Mouse (Mus musculus): ENCODE measurements at regions not wholly inside any gene's neighbourhood (a gene's known extent, or its start where the extent isn't known, plus 50 kb on each side); places are given as distances from the start of the nearest gene placed in this dataset.
"Not testable (repeated sequence)": the region's sequence is repeated elsewhere in the genome, so short reads cannot be mapped to it uniquely, and the experiment has no call there.

DNA sequence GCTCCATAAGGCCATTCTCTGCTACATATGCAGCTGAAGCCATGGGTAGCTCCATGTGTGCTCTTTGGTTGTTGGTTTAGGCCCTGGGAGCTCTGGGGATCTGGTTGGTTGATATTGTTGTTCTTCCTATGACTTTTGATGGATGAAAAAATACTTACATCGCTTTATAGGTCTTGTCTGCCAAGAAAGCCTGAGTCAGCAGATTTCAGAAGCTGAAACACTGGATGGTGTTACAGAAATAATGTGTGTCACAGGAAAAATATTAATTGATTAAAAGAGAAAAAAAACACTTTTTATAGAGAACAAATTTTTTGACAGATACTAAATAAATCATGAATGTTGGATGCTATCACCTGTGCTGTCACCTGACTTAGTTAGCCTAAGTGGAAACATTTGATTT lies 52.4 kb upstream of the Plxna2 start:
- DNase-seq = no peak

DNA sequence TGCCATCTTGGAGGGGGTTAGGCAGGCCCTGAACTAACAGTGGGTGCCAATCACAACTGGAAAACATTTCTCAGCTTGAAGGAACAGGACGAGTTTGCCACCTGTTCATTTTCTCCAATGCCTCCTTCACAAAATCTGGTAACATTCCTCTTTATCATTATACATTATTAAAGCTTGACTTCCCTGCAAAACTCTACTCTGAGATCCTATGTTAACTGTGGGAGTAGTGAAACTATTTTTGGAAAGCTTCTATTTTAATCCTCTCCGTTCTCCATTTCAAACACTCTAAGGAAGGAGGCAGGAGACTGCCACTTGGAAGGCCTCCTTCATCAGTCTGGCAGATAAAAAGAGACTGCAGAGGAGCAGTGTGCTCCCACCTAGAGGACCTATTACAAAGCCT lies 54.1 kb upstream of the Plxna2 start:
- no peak for DNase-seq

GRCm38 (mm10) chr1:194561098-194561497 lies 56.9 kb upstream of the Plxna2 start:
- no peak for DNase-seq

GRCm38 (mm10) chr1:194548661-194549060 lies 69.4 kb upstream of the Plxna2 start:
- no peak for DNase-seq

DNA sequence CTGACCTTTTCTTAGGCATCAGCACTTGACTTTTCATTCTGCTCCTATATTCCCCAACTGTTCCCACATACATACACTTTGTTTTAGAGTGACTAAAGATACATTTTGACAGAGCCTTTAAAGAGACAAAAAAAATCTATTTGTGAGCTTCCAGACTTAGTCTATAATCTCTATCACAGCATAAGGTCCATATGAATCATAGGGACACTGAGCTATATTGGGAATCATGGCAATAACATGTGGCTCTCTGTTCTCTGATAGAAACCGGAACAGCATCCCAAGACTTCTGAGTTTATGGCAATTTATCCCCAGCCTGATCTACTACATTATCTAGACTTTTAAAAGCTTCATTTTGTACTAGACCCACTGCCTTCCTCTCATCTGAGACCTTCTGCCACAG lies 69.8 kb upstream of the Plxna2 start:
- DNase-seq = no peak

- no peak for DNase-seq
These were observed 77.1 kb upstream of the Plxna2 start for GRCm38 (mm10) chr1:194540923-194541322.

DNA sequence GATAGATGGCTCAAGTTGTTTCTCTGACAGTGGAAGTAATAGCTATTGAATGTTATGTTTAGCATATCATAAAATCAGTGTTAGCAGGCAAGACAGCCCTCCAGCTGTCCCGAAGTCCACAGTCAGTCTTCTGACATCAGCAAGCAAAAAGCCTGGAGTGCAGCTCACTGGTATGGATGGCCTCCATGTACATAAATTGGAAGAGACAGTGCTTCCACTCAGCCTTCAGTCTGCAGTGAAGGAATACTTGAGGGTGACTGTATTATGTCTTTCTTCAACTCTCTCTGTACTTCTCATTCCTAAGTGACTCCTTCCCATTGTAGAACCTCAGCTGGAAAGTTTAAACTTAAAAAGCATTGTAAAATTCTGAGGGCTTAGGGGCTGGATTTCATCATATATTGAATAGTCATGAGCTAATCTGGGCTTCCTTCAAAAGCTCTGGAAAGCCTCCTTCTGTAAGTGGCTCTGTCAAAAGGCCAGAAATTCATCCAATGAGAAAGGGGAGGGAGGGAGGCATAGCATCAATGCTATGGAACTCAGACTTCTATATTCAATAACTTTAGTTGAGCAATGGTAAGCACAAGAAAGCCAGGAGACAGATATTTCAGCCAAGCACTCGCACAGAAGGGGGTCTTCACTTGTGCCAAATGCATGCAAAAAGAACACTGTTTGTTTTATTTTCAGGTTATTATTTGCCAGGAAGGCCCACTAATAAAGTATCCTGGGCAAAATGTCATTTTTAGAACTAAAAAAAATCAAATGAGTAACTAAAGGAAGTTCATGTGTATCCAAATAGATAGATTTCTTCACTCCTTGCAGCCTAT lies 90.5 kb upstream of the Plxna2 start:
- no peak for DNase-seq

DNA sequence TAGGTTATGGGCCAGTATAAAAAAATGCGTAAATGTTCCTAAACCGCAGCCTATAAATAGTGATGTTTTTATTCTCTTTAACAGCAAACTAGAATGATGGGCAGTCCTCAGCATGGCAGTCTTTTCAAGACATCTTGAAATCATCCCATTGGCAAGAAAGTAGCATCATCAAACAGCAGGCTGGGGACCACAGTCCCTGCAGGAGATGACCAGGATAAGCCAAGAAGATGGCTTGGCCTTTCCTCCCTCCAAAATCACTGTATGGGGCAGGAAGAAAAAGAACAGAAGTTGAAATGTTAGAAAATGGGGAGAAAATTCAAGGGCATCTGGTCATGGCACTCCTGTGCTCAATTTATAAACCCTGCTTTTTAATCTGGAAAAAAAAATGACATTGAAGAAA lies 93.0 kb upstream of the Plxna2 start:
- DNase-seq = no peak

- no peak for DNase-seq
These were observed 96.8 kb upstream of the Plxna2 start for GRCm38 (mm10) chr1:194521216-194521615.

DNA sequence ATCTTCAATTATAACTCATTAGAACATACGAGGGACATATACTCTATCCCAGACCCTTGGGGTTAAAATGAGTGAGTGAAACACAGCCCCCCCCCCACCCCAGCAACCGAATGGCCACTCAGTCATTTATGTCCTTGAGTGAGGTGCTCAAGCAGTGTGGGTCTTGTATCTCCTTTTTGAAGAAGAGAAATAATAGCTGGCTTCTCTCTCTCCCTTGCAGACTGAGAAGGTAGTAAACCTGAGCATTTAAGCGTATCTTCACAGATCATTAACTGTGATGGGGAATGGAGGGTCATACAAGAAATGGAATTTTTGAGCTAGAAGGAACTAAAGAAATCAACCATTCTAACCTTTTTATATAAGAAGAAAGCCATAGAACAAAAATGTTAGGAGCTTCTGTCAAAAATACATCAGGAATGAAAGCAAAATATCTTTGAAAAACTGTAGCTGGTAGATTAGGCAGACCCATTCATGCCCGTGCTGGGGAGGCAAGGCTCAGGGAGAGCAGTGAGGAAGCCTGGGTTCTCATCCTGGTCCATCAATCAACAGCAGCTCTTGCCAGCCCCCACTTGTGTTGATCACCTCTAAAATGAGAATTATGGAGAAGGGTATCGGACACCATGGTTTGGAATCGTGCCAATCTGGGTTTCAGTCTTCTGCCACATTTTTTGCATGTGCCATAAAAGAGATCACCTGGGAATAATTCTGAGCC lies 98.4 kb upstream of the Plxna2 start:
- no peak for DNase-seq

- no peak for DNase-seq
These were observed 101.9 kb upstream of the Plxna2 start for GRCm38 (mm10) chr1:194516136-194516535.

DNA sequence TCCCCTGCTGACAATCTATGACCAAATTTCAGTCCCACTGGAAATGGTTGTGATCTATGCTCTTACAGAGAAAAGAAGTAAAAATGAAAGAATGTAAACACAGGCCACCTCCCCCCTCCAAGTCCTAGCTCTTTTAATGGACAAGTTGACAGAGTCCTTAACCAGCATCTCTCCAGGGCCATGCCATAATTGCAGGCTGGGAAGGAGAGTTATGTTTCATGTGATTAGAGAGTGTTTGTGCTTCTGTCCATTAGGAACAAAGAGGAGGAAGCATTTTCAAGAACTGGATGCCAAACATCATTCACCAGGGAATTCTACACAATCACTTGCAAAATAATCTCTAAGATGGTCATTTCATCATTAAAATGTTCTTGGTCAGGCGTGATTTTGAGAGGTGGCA lies 109.7 kb upstream of the Plxna2 start:
- no peak for DNase-seq

GRCm38 (mm10) chr1:194505826-194506225 lies 112.2 kb upstream of the Plxna2 start:
- no peak for DNase-seq

DNA sequence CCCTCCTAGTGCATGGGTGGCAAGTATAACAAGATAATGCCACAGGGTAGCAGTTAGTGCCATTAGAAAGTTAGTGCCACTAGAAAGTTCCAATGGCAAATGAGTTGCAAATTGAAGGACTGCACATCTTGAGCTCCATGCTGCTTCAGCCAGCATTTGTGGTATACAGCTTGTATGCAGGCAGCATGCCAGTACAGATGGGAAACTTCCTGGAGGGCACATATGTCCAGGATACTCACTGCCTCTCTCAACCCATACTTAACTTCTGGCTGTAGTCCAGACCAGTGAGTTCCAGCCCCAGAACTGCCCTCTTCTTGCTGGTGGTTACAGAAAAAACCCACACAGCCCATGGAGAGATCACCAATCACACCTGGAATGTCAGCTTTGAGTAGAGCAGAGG lies 113.8 kb upstream of the Plxna2 start:
- no peak for DNase-seq

DNA sequence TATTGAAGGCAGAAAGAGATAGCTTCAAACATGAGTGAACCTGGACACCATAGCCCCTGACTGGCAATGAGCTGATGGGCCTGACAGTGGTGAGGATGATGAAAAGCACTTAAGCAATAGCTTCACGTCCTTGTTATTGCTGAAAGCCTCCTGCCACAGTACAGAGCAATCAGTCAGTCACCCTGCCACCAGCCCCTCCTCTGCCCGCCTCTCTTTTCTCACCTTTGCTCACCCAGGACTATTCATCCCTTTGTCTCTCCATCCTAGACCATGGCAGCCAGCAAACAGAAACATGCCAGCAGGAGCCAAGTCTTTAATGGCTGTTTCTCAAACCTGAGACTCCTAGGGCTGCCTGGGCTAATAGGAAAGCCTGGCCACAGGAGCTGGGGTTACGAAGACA lies 114.5 kb upstream of the Plxna2 start:
- DNase-seq = no peak

DNA sequence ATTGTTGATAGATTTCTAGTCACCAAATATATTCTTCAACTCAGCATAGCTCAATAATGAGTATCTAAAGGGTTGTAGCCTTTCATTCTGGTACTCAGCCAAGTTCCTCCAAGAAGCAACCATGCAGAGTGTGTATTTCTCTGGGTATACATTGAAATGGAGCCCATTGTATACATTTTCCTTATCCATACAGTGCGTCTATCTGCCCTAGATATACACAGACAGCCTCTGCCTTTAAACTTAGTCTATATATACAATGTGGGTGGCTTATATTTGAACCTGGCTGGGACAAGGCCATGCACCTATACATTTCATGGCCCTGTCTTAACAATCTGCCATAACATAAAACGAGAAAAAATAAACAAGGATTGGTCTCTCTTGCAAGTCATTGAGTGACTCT lies 121.6 kb upstream of the Plxna2 start:
- DNase-seq = no peak

DNA sequence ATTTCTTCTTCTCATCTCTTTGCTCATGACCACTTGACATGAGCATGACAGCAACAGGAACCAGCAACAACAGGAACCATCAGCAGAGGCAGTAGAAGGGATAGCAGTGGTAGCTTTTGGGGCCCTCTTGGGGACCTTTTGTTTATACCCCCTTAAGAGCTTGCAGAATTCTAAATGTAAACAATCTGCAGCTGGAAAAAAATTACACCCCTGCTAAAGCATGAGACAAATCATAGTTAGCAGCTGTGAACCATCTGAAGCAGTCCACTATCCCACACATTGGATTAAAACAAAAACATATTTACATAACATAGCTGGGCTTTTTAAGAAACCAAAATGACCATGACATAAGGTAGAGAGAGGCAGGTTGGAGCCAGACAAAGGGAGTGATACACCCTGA lies 126.9 kb upstream of the Plxna2 start:
- no peak for DNase-seq

GRCm38 (mm10) chr1:194488126-194488525 lies 129.9 kb upstream of the Plxna2 start:
- DNase-seq = no peak

DNA sequence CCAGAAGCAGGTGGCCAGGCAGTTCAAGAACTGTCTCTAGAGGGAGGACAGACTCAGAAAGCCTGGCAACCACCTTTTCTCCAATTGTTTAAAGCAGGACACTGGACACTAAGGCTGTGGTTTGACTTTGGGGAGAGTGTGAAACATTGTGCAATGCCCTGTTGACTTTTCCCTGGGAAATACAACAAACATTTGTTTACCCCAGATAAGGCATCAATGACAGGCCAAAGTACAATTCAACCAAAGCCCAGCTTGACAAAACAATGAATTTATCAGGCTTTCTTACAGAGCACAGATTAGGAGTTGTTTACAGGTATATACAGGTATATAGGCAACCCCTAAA lies 135.3 kb upstream of the Plxna2 start:
- no peak for DNase-seq

DNA sequence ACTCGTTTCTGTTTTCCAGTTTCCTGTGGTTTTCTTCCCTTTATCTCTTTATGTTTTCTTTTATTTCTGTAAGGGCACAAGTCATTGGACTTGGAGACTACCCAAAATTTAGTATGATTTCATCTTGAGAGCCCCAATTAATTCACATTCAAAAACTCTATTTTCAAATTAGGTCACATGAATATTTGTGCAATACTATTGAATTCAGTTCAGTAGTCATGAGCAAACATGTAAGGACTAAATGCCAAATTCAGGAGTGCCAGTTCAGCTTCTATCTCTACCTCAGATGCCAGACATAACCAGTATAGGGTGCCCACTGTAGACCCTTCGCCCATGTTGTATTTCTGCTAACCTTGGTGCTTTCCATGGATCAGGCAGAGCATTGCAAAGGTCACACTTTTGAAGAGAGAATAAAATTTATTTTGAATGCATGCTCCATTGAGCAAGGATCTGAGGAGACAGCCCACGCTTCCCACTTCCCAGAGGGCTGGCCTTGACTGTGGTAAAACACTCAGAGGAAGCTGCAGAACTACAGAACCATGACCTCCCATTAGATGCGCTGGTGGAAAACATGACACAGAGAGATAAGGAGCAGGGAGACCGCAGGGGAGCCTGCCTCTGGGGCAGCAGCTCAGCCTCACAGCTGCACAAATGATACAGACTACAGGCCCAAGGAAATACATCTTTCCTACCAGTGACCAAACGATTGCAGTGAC lies 135.9 kb upstream of the Plxna2 start:
- no peak for DNase-seq

DNA sequence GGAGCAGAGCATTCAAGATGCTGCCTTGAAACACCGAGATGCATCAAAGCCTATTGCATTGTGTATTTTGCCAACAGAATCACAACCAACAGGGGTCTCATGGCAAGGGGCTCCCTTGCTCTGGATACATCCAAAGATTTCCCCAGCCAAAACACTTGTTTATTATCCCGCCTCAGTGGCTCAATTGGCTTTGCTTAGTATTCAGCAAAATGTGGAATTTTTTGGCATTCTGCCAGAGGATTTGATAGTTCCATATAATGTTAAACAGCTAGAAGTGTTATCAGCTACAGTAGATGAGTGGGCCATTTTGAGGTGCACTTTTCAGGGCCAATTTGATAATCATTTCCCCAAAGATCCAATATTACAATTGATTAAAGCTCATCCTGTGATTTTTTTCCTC lies 146.7 kb upstream of the Plxna2 start:
- DNase-seq = not testable (repeated sequence)

- no peak for DNase-seq
These were observed 165.5 kb upstream of the Plxna2 start for GRCm38 (mm10) chr1:194452480-194452879.

DNA sequence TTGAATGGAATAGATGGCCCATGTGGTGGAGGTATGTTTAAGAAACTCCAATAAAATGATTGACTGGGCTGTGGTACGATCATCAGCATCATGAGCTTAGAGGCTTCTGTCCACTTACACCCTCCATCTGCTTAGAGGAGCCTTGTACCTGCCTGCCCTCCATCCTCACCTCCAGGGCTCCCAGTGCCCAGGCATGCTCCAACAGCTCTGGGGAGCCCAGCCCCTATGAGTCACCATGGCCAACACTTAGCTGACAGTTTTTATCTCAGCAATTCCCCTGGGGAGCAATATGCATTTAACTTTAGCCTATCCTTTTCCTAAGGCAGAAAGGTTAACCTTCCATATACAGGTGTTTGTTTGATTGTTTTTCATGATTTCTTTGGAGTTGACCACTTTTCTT lies 174.3 kb upstream of the Plxna2 start:
- no peak for DNase-seq

DNA sequence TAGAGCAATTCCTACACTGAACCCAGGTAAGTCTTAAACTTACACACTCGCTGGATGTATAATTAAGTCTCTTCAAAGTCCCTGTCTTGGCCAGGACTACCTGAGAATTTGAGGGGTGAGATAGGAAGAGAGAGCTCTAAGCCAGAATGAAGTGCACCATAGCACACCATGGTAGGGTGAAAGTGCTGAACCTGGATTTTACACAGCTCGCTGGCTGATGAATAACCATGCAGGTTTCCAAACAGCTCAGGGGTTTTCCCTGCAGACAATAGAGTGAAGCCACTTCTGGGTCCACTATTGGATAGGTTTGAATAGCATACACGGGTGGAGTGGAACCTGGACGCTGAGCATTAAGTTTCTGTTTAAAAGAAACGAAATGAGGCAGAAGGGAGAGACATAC lies 180.7 kb upstream of the Plxna2 start:
- no peak for DNase-seq

Data from thymus, postnatal 25 days (tissue).